Mouse (Mus musculus): ENCODE data around the gene C1ql1.

- TF ChIP-seq CTCF (IDR thresholded peaks at IDR 0.05; ENCODE audit: control insufficient read depth, insufficient read depth, insufficient replicate concordance, low read depth, low read length) (no peak), POLR2A (IDR thresholded peaks at IDR 0.05; ENCODE audit: control insufficient read depth, low read depth, low read length) (no peak)
These were observed 25.0 kb downstream of the C1ql1 start for GRCm38 (mm10) chr11:102921491-102921890.
